Mouse (Mus musculus) cortical plate, adult 2 months (tissue): Measurements from ENCODE around the gene Robo2.

ENCODE experiments used
- CTCF ChIP-seq: fragments of 200-500 bp; IDR thresholded peaks from 2 replicates; pipeline ENCODE4 v1.5.1; 2011; ENCODE audit warnings: mild to moderate bottlenecking, control low read depth, low read length; ENCODE audit not compliant: insufficient read depth; ENCODE audit errors: extremely low read depth
- POLR2A ChIP-seq: fragments of 200-500 bp; IDR thresholded peaks from 2 replicates; pipeline ENCODE4 v1.6.1; 2011; ENCODE audit warnings: mild to moderate bottlenecking, low read length, control low read depth; ENCODE audit not compliant: insufficient read depth; ENCODE audit errors: extremely low read depth

GRCm38 (mm10) chr16:74408566-74408965 is 3.1 kb downstream of the Robo2 start:
- TF ChIP-seq CTCF (0 out of 2 replicates have a peak, but pooled peaks have one; percentile 11), POLR2A (no peak)
